Mouse (Mus musculus) neural tube, embryonic 13.5 days (tissue): ENCODE measurements around the gene Efemp2. TPM values are rescaled to one million over a fixed set of nuclear protein-coding genes. Genes with fewer than 3 reads are reported as not detected.
A peak's percentile ranks its signal among the peaks of the same experiment; 100 is the strongest.
"Not testable (repeated sequence)": the region's sequence is repeated elsewhere in the genome, so short reads cannot be mapped to it uniquely, and the experiment has no call there.

Source experiments
- ATAC-seq: fragments of 200-750 bp; cut with Nextera tagmentation; 2 replicates; pipeline ENCODE4 v1.8.0; 2017; ENCODE audit warnings: low read depth, mild to moderate bottlenecking, moderate TSS enrichment, moderate library complexity
- H3K27ac ChIP-seq: fragments of 300-500 bp; sonication (generic); replicated peaks from 2 replicates; pipeline ENCODE4 v1.5.1; 2015; ENCODE audit warnings: moderate library complexity, mild to moderate bottlenecking, inconsistent platforms
- H3K27me3 ChIP-seq: fragments of 300-500 bp; sonication (generic); 2 replicates; pipeline ENCODE4 v1.6.1; 2015; ENCODE audit warnings: mild to moderate bottlenecking, inconsistent platforms
- H3K36me3 ChIP-seq: fragments of 300-500 bp; sonication (generic); 2 replicates; pipeline ENCODE4 v1.6.1; 2015; ENCODE audit warnings: mild to moderate bottlenecking, inconsistent platforms
- H3K4me1 ChIP-seq: fragments of 300-500 bp; sonication (generic); replicated peaks from 2 replicates; pipeline ENCODE4 v1.6.1; 2015; ENCODE audit warnings: inconsistent platforms
- H3K4me2 ChIP-seq: fragments of 300-500 bp; sonication (generic); 2 replicates; pipeline ENCODE4 v1.6.1; 2015; ENCODE audit warnings: inconsistent platforms, mild to moderate bottlenecking, moderate library complexity
- H3K4me3 ChIP-seq: fragments of 300-500 bp; sonication (generic); 2 replicates; pipeline ENCODE4 v1.5.1; 2015; ENCODE audit warnings: mild to moderate bottlenecking, inconsistent platforms
- H3K9ac ChIP-seq: fragments of 300-500 bp; sonication (generic); 2 replicates; pipeline ENCODE4 v1.6.1; 2015; ENCODE audit warnings: moderate library complexity, mild to moderate bottlenecking, inconsistent platforms
- H3K9me3 ChIP-seq: fragments of 300-500 bp; sonication (generic); 2 replicates; pipeline ENCODE4 v1.6.1; 2016; ENCODE audit warnings: inconsistent platforms
- WGBS: fragments of 180-500 bp; shearing (Covaris S2); methylation state at CpG from one replicate; pipeline ENCODE4 v1.1.7; 2015; 5-methylcytosine and 5-hydroxymethylcytosine counted together
- polyA plus RNA-seq: library from polyadenylated mRNA; unstranded; fragments of >200 nt; fragmentation: Nextera tagmentation; extraction: Ambion mirVana; gene quantifications from 2 replicates; pipeline ENCODE4 v1.2.1, GENCODE M21; 2015

Gene Efemp2
- polyA plus RNA-seq, 1 experiment from 2014 or later = 56.9 TPM

DNA sequence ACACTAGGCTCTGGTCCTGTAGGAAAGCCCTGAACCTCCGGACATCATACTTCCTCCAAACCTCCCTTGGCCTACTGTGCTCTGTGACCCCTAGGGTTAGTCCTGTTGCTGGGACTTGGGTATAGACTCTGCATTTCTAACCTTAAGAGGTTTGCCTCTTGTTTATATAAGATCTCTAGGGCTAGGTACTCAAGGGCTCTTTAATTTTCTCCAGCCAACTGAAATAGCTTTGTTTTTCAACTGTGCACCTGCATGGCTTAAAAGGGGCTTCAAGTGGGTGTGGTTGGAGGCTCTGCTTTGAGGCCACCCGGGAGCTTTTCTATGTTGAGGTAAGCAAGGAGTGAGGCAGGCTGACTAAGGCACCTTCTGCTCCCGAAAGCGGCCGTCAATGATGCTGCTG, 10.7 kb downstream of the Efemp2 start:
- no peak overlapping the region for H3K4me2 ChIP-seq
- H3K9ac ChIP-seq = 0 out of 2 replicates have a peak overlapping the region, but pooled peaks have one; percentile 38
- no peaks in the 10 kb centered on the region for H3K27me3 ChIP-seq
- H3K9me3 ChIP-seq = no peaks in the 10 kb centered on the region
- 92% methylated on average over 5 of the region's 5 CpGs for WGBS
- H3K27ac ChIP-seq = no peak overlapping the region
- H3K4me1 ChIP-seq = peaks cover 29% of the 10 kb centered on the region
- H3K4me3 ChIP-seq = no peak overlapping the region
- H3K36me3 ChIP-seq = peaks cover 69% of the 10 kb centered on the region
- no peak for ATAC-seq

DNA sequence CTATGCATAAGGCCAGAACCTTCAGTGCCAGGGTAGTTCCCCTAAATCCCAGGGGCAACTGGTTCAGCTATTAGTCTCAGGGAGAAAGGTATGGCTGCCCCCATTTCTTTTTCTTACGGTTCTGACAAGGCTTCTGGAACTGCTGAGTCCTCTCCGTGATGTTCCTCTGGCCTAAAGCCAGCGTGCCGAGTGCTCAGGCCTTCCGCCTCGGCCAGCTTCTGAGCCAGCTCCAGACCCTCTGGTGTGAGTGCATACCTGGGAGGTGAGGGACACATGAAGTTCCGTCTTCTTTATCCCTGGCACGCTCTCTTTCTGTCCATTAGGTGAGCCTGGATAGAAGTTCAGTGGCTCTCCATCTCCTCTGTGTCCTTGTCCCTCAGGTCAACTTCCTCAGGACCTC, 11.6 kb downstream of the Efemp2 start:
- H3K4me3 ChIP-seq = no peak overlapping the region
- H3K9ac ChIP-seq = 0 out of 2 replicates have a peak overlapping the region, but pooled peaks have one; percentile 1
- no peak overlapping the region for H3K27ac ChIP-seq
- whole genome bisulfite sequencing = 96% methylated on average over 8 of the region's 8 CpGs
- peaks cover 35% of the 10 kb centered on the region for H3K4me1 ChIP-seq
- H3K9me3 ChIP-seq = no peaks in the 10 kb centered on the region
- no peak for ATAC-seq
- no peaks in the 10 kb centered on the region for H3K27me3 ChIP-seq
- peaks cover 62% of the 10 kb centered on the region for H3K36me3 ChIP-seq
- no peak overlapping the region for H3K4me2 ChIP-seq

- Histone ChIP-seq H3K9me3 (no peaks in the 10 kb centered on the region), H3K27ac (no peak overlapping the region), H3K4me3 (no peak overlapping the region), H3K9ac (no peak overlapping the region), H3K4me2 (no peak overlapping the region), H3K4me1 (peaks cover 35% of the 10 kb centered on the region), H3K27me3 (no peaks in the 10 kb centered on the region), H3K36me3 (peaks cover 58% of the 10 kb centered on the region)
- ATAC-seq = no peak
- WGBS = 94% methylated on average over 7 of the region's 7 CpGs
Observed at GRCm38 (mm10) chr19:5485821-5486220, 12.1 kb downstream of the Efemp2 start.

DNA sequence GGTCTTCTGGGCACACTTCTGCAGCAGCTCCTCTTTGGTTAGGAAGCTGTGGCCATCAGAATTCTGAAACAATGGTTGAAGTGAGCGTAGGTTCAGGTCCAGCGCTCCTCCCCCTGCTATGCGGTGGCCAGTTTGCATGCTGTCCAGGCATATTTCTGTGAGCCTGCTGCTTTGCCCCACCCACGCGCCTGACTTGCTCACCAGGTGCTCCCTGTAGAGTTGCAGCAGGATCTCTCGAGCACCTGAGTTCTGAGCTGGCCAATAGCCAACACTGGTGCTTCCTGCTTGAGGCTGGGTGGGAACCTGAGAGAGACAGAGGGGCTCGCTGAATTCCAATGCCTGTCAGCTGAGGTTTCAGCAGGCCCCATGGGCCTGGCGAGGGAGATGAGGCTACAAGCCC, 12.5 kb downstream of the Efemp2 start:
- no peak overlapping the region for H3K9ac ChIP-seq
- peaks cover 53% of the 10 kb centered on the region for H3K36me3 ChIP-seq
- no peak overlapping the region for H3K4me2 ChIP-seq

DNA sequence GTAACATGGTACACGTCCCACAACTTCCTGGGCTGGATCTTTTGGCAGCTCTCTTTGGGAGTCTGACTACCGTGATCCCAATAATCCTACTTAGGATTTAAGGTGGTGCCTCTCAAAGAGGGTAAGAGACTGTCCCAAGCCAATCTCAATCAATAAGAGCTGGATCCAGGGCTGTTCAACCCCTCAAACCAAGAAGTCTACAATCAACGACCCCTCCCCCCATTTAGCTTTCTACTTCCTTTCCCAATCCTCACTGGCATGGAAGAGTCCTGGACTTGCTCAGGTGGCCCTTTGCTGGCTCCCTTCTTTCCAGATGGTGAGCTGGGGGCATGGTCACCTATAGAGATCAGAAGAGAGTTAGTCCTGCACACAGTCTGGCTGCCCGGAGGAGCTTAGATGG, 13.0 kb downstream of the Efemp2 start:
- ATAC-seq = no peak
- peaks cover 37% of the 10 kb centered on the region for H3K4me1 ChIP-seq
- H3K4me2 ChIP-seq = peak overlapping the region; percentile 87
- H3K9ac ChIP-seq = peak overlapping the region; percentile 77; the same call in 1 of the 2 replicates
- 94% methylated on average over 4 of the region's 4 CpGs for WGBS
- H3K36me3 ChIP-seq = peaks cover 48% of the 10 kb centered on the region
- no peaks in the 10 kb centered on the region for H3K27me3 ChIP-seq
- no peak overlapping the region for H3K27ac ChIP-seq
- H3K9me3 ChIP-seq = no peaks in the 10 kb centered on the region
- peak overlapping the region; percentile 55; the same call in 1 of the 2 replicates for H3K4me3 ChIP-seq

More for the DNA sequence above, 12.5 kb downstream of the Efemp2 start:
- Histone ChIP-seq H3K4me1 (peaks cover 35% of the 10 kb centered on the region), H3K27me3 (no peaks in the 10 kb centered on the region), H3K4me3 (no peak overlapping the region), H3K27ac (no peak overlapping the region), H3K9me3 (no peaks in the 10 kb centered on the region)
- 91% methylated on average over 8 of the region's 8 CpGs for WGBS
- no peak for ATAC-seq

DNA sequence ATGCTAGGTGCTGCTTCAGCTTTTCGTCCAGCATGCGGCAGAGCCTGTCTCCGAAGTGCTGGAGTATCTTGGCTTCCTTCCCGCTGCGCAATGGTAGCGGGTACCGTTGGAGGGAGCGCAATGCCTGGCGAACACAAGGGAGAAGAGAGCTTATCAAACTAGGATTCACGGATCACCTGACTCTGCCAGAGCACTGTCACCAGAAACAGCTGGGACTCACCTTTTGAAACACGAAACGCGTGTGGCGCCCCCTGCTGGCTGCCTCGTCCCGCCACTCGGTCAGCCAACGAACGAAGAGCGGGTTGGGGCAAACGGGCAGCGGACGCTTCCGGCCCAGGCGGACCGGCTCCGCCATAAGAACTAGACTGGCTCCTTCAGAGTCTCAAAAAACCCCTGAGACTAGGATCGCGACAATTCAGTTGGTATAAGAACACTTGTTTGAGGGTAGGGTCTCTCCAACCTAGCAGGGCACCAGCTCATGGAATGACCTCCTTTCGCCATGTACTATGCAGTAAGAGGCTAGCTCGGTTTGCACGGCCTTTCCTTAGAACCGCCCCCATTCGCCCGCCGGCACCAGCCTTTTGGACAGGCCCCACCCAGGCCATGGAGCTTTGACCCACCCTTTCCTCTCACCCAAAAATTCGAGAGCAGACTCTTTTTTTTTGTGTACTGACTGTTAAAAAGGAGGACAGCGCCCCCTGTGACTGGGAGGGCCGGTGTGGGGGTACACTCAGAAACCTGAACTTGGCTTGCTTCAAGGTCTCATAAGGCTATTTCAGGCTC, 14.2 kb downstream of the Efemp2 start, which contains the start of gene Mus81:
TSS of gene Mus81 (minus strand) at position 635 of the 783 bp plus-strand sequence.
- peak within 1 kb of the TSS; percentile 55 for H3K4me3 ChIP-seq
- peak within 1 kb of the TSS; percentile 87 for H3K4me2 ChIP-seq
- H3K27ac ChIP-seq = peak within 1 kb of the TSS; percentile 99
- no peaks in the 10 kb centered on the region for H3K9me3 ChIP-seq
- peaks cover 49% of the 10 kb centered on the region for H3K4me1 ChIP-seq
- peak within 1 kb of the TSS; percentile 77 for H3K9ac ChIP-seq
- peak; percentile 50 for ATAC-seq
- under 1% methylated on average over 39 of the region's 39 CpGs for WGBS
- H3K36me3 ChIP-seq = peaks cover 46% of the 10 kb centered on the region
- H3K27me3 ChIP-seq = no peaks in the 10 kb centered on the region

DNA sequence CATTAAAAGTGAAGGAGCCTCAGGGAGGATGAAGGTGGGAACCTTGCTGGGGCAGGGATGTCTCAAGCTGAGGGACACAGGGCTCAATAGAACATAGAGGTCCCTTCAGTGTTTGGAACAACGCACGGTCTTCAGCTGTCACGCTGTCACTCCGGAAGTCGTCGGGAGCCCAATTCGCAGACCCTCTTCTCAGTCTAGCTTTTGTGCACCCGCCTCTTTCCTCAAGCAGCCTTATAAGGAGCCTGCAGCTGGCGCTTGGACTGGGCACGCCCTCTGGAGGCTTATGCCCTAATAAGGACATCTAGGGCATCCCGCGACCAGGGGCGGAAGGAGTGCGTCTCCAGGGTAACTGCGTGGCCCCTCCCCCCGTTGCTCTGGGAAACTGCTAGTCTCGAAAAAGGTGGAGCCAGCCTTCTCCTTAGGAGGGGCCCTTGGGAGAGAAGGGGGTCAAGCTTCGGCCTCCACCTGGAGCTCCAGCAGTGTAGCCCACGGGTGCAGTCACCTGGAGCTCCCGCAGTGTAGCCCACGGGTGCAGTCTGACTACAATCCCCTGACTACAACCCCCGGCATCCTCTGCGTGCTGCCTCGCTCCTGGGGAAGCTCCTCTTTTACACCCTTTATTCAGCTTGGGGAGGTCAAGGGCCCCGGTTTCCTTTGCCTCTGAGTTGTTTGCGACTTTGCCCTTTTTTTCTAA, 15.3 kb downstream of the Efemp2 start:
- H3K27ac ChIP-seq = peak overlapping the region; percentile 99
- peak overlapping the region; percentile 77 for H3K9ac ChIP-seq
- H3K27me3 ChIP-seq = no peaks in the 10 kb centered on the region
- peaks cover 46% of the 10 kb centered on the region for H3K36me3 ChIP-seq
- peak; percentile 79 for ATAC-seq
- H3K9me3 ChIP-seq = no peaks in the 10 kb centered on the region
- H3K4me2 ChIP-seq = peak overlapping the region; percentile 87
- peaks cover 54% of the 10 kb centered on the region for H3K4me1 ChIP-seq
- H3K4me3 ChIP-seq = peak overlapping the region; percentile 55
- under 1% methylated on average over 26 of the region's 26 CpGs for WGBS

GRCm38 (mm10) chr19:5489721-5490120, 16.0 kb downstream of the Efemp2 start:
- Histone ChIP-seq H3K4me3 (peak overlapping the region; percentile 99), H3K9ac (peak overlapping the region; percentile 98; the same call in 1 of the 2 replicates), H3K36me3 (peaks cover 46% of the 10 kb centered on the region), H3K4me1 (peaks cover 56% of the 10 kb centered on the region), H3K4me2 (peak overlapping the region; percentile 87), H3K27ac (peak overlapping the region; percentile 99)
- not testable (repeated sequence) for H3K27me3 ChIP-seq, H3K9me3 ChIP-seq, ATAC-seq
- WGBS = 57% methylated on average over 10 of the region's 10 CpGs

DNA sequence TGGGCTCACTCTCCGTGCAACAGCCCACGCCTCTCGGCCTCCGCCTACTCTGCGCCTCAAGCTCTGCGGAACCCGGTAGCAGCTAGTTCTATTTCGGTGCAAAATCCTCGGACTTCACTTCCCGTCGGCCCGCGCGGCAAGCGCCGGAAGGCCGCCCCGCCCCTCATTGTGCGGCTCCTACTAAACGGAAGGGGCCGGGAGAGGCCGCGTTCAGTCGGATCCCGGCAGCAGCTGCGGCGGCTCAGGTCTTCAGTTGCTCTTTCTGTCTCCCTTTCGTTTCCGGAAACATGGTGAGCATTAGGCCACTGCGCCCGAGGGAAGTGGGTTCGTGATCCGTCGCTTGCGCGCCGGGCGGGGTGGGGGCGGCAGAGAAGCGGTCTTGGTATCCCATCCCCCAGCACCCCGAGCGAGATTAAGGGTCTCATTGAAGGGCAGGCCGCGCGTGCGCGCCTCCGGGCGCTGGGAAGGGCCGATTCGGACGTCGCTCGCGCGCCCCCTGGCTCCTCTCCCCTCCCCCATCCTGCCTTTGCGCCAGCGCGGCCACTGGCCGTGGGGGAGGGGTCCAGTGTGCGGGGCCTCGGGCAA, 16.7 kb downstream of the Efemp2 start, which contains the start of gene Cfl1:
TSS of gene Cfl1 (plus strand) at position 143 of the 585 bp plus-strand sequence.
- under 1% methylated on average over 61 of the region's 62 CpGs for WGBS
- ATAC-seq = peak; percentile 68
- peak within 1 kb of the TSS; percentile 99 for H3K27ac ChIP-seq
- H3K9me3 ChIP-seq = no peaks in the 10 kb centered on the region
- H3K9ac ChIP-seq = peak within 1 kb of the TSS; percentile 98
- H3K36me3 ChIP-seq = peaks cover 45% of the 10 kb centered on the region
- peak within 1 kb of the TSS; percentile 87 for H3K4me2 ChIP-seq
- peak within 1 kb of the TSS; percentile 99 for H3K4me3 ChIP-seq
- H3K27me3 ChIP-seq = no peaks in the 10 kb centered on the region
- peaks cover 56% of the 10 kb centered on the region for H3K4me1 ChIP-seq

GRCm38 (mm10) chr19:5490898-5491708, 17.3 kb downstream of the Efemp2 start:
- Histone ChIP-seq H3K36me3 (peaks cover 45% of the 10 kb centered on the region), H3K27me3 (no peaks in the 10 kb centered on the region), H3K4me2 (peak overlapping the region; percentile 87), H3K4me1 (peaks cover 55% of the 10 kb centered on the region), H3K9me3 (no peaks in the 10 kb centered on the region), H3K9ac (peak overlapping the region; percentile 98), H3K27ac (peak overlapping the region; percentile 99), H3K4me3 (peak overlapping the region; percentile 99)
- ATAC-seq = peak; percentile 29
- WGBS = under 1% methylated on average over 58 of the region's 59 CpGs

DNA sequence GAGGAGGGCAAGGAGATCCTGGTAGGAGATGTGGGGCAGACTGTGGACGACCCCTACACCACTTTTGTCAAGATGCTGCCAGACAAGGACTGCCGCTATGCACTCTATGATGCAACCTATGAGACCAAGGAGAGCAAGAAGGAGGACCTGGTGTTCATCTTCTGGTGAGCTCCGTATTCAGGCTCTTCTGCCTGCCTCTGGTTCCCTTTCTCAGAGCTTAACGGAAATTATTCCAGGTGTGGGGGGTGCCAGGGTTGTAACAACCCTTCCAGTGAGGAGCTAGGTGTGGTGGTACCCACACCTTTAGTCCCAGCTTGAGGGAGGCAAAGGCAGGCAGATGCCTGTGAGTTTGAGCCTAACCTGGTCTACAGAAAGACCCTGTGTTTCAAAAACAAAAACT, 18.9 kb downstream of the Efemp2 start:
- Histone ChIP-seq H3K36me3 (peaks cover 55% of the 10 kb centered on the region), H3K27me3 (no peaks in the 10 kb centered on the region), H3K4me1 (peaks cover 39% of the 10 kb centered on the region), H3K9me3 (no peaks in the 10 kb centered on the region), H3K9ac (no peak overlapping the region), H3K27ac (no peak overlapping the region), H3K4me2 (peak overlapping the region; percentile 87), H3K4me3 (peak overlapping the region; percentile 99)
- 81% methylated on average over 4 of the region's 4 CpGs for WGBS
- ATAC-seq = no peak
